Mouse (Mus musculus) naive thymus-derived CD4-positive, alpha-beta T cell, adult 2 months (primary cell): ENCODE results near the gene Gm42906.

Experiments used
- DNase-seq: peaks from one replicate; pipeline ENCODE4 v3.0.0-alpha.2; 2011; ENCODE audit warnings: low read depth

The Gm42906 gene

GRCm38 (mm10) chr5:151061942-151062341, 366.0 kb downstream of the Gm42906 start:
- DNase-seq: no peak

GRCm38 (mm10) chr5:151060476-151060875, 367.5 kb downstream of the Gm42906 start:
- DNase-seq: no peak

- no peak for DNase-seq
Measured at GRCm38 (mm10) chr5:151059772-151060171, 368.2 kb downstream of the Gm42906 start.

GRCm38 (mm10) chr5:151059352-151059751, 368.6 kb downstream of the Gm42906 start:
- no peak for DNase-seq

GRCm38 (mm10) chr5:151057716-151058115, 370.2 kb downstream of the Gm42906 start:
- no peak for DNase-seq

GRCm38 (mm10) chr5:151056920-151057294, 371.1 kb downstream of the Gm42906 start:
- no peak for DNase-seq

- no peak for DNase-seq
Measured at GRCm38 (mm10) chr5:151056255-151056919, 371.6 kb downstream of the Gm42906 start.

- DNase-seq: no peak
Measured at GRCm38 (mm10) chr5:151055426-151056090, 372.4 kb downstream of the Gm42906 start.

- no peak for DNase-seq
Measured at GRCm38 (mm10) chr5:151054743-151055114, 373.2 kb downstream of the Gm42906 start.

- DNase-seq: no peak
Measured at GRCm38 (mm10) chr5:151054100-151054742, 373.7 kb downstream of the Gm42906 start.

- no peak for DNase-seq
Measured at GRCm38 (mm10) chr5:151053190-151053589, 374.8 kb downstream of the Gm42906 start.

GRCm38 (mm10) chr5:151052331-151052730, 375.6 kb downstream of the Gm42906 start:
- no peak for DNase-seq

GRCm38 (mm10) chr5:151047488-151047887, 380.5 kb downstream of the Gm42906 start:
- DNase-seq: no peak

- DNase-seq: no peak
Measured at GRCm38 (mm10) chr5:151046917-151047316, 381.0 kb downstream of the Gm42906 start.

GRCm38 (mm10) chr5:151046131-151046530, 381.8 kb downstream of the Gm42906 start:
- DNase-seq: no peak

GRCm38 (mm10) chr5:151042911-151043310, 385.1 kb downstream of the Gm42906 start:
- no peak for DNase-seq

GRCm38 (mm10) chr5:151037871-151038270, 390.1 kb downstream of the Gm42906 start:
- no peak for DNase-seq

- DNase-seq: no peak
Measured at GRCm38 (mm10) chr5:151034715-151035512, 393.0 kb downstream of the Gm42906 start.

GRCm38 (mm10) chr5:151028906-151029305, 399.1 kb downstream of the Gm42906 start:
- DNase-seq: no peak

- no peak for DNase-seq
Measured at GRCm38 (mm10) chr5:151027171-151027570, 400.8 kb downstream of the Gm42906 start.

GRCm38 (mm10) chr5:151026069-151026468, 401.9 kb downstream of the Gm42906 start:
- no peak for DNase-seq

- no peak for DNase-seq
Measured at GRCm38 (mm10) chr5:151024483-151024882, 403.5 kb downstream of the Gm42906 start.
